Mouse (Mus musculus): ENCODE measurements around the gene Veph1.
A peak's percentile ranks its signal among the peaks of the same experiment; 100 is the strongest.

The Veph1 gene

GRCm38 (mm10) chr3:66221243-66221611 is 75.4 kb downstream of the Veph1 start:
- peak; percentile 60 for DNase-seq

- peak; percentile 43 for DNase-seq
These were observed 75.9 kb downstream of the Veph1 start for GRCm38 (mm10) chr3:66220554-66221242.

- DNase-seq: no peak
These were observed 76.9 kb downstream of the Veph1 start, which contains the start of gene Ptx3 for GRCm38 (mm10) chr3:66219655-66220191. TSS of gene Ptx3 (plus strand) at chr3:66219910.

GRCm38 (mm10) chr3:66215759-66216158 is 80.9 kb downstream of the Veph1 start:
- no peak for DNase-seq

- DNase-seq: no peak
These were observed 83.1 kb downstream of the Veph1 start for GRCm38 (mm10) chr3:66213524-66213923.

- no peak for DNase-seq
These were observed 87.6 kb downstream of the Veph1 start for GRCm38 (mm10) chr3:66208836-66209573.

- DNase-seq: no peak
These were observed 102.6 kb downstream of the Veph1 start for GRCm38 (mm10) chr3:66193910-66194562.

- no peak for DNase-seq
These were observed 117.0 kb downstream of the Veph1 start for GRCm38 (mm10) chr3:66179647-66180046.

- no peak for DNase-seq
These were observed 123.7 kb downstream of the Veph1 start for GRCm38 (mm10) chr3:66172907-66173306.

GRCm38 (mm10) chr3:66169873-66170538 is 126.6 kb downstream of the Veph1 start:
- no peak for DNase-seq

- DNase-seq: no peak
These were observed 129.9 kb downstream of the Veph1 start for GRCm38 (mm10) chr3:66166606-66167290.

- DNase-seq: no peak
These were observed 131.6 kb downstream of the Veph1 start for GRCm38 (mm10) chr3:66165026-66165425.

GRCm38 (mm10) chr3:66164585-66164984 is 132.1 kb downstream of the Veph1 start:
- no peak for DNase-seq

- no peak for DNase-seq
These were observed 134.0 kb downstream of the Veph1 start for GRCm38 (mm10) chr3:66162612-66163011.

- no peak for DNase-seq
These were observed 138.7 kb downstream of the Veph1 start for GRCm38 (mm10) chr3:66157947-66158346.

- no peak for DNase-seq
These were observed 159.0 kb downstream of the Veph1 start for GRCm38 (mm10) chr3:66137601-66138000.

- DNase-seq: no peak
These were observed 165.2 kb downstream of the Veph1 start for GRCm38 (mm10) chr3:66131264-66131950.

GRCm38 (mm10) chr3:66129689-66130088 is 166.9 kb downstream of the Veph1 start:
- DNase-seq: no peak

- no peak for DNase-seq
These were observed 191.1 kb downstream of the Veph1 start for GRCm38 (mm10) chr3:66105493-66105892.

- DNase-seq: no peak
These were observed 194.1 kb downstream of the Veph1 start for GRCm38 (mm10) chr3:66102599-66102932.

- no peak for DNase-seq
These were observed 194.6 kb downstream of the Veph1 start for GRCm38 (mm10) chr3:66101809-66102598.

Data from kidney, postnatal 14 days (tissue).